Mouse (Mus musculus): ENCODE results near the gene Muc16.

Muc16 gene

DNA sequence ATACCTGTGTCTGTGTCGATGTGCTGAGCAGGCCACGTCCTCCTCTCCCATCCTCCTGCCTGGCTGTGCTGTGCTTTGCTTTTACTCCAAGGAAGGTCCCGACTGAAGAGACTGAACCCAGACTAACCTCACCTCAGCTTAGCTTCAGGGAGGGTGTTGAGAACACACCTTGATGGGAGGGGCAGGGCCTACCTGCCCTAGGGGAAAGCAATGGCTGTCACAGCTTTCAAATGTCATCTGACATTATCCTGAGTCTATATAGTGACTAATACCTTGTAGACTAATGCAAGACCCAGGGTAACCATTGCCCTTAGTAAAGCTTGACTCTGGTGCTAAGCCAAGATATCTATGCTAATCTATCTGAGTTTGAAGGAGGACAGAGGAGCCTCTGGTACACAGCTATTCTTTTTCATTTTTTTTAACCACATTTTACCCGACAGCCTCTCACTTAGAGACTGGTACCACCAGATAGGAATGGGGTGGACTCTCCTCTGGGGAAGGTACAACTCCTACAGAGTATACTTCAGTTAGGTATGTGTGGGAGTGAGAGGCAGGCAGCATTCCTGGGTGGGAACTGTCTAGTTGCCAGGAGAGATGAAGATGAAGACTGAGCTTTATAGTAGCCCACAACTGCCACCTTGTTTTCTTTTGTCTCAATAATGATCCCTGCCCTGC, at the start of gene Muc16:
TSS of gene Muc16 (minus strand) at position 51 of the 675 bp plus-strand sequence.
- DNase-seq: no peak

GRCm38 (mm10) chr9:18722712-18723099, 48.4 kb upstream of the Muc16 start:
- no peak for DNase-seq

- no peak for DNase-seq
Measured at GRCm38 (mm10) chr9:18721931-18722711, 47.8 kb upstream of the Muc16 start.

DNA sequence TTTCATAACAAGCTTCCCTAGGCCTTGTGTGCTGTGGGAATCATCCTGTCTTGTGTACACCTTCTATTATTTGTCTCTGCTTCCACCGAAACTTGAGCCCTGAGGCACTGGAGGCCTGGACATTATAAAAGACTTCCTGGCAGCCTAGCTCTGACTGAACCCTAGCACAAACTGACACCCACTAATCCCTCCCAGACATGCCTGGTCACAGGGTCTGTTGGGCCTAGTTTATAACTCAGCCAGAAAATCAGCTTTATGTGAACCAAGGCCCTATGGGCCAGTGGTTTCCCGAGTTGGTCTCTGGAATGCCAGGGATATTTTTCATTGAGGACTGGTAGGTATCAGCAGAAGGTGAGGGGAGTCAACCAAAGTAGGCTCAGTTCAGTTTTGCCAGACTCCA, 46.7 kb upstream of the Muc16 start:
- no peak for DNase-seq

DNA sequence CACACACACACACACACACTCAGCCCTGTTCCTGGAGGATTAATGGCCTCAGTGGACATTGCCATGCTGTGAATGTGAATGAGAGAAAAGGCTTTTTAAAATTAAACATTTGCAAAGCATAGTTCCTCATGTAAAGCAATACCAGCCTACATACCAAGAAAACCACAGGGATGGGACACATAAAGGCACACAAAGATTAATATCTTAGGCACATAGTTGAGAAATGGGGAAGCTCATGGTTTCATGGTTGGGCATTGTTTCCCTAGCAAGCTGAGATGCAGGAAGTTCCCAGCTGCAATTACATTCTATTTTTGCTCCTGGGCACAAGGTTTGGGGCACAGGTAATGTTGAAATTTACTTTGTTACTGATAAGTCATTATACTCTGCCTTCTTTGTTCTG, 31.3 kb upstream of the Muc16 start:
- no peak for DNase-seq

GRCm38 (mm10) chr9:18598366-18598765, 76.0 kb downstream of the Muc16 start:
- no peak for DNase-seq

DNA sequence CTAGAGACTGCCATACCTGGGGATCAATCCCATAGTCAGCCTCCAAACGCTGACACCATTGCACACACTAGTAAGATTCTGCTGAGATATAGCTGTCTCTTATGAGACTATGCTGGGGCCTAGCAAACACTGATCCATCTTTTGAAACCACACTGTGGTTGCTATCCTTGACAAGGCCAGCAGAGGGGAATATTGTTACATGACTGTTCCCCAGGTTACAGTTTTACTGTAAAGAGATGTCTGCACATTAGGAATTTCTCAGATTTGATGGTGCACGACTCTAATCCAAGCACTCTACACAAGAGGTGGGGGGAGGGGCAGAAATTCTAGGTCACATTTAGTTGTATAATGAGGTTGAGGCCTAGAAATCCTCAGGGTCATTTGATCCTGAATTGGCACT, 166.2 kb downstream of the Muc16 start:
- peak in 1 of 2 experiments; percentile 6 for DNase-seq

GRCm38 (mm10) chr9:18478168-18478567, 196.2 kb downstream of the Muc16 start, which contains the start of the genes Zfp558 and Mbd3l1:
TSS of gene Zfp558 (minus strand) at chr9:18478268.
TSS of gene Mbd3l1 (plus strand) at chr9:18478359.
- DNase-seq: no peak

GRCm38 (mm10) chr9:18473324-18474128, 200.8 kb downstream of the Muc16 start:
- peak; percentile 73 to 75 for DNase-seq

DNA sequence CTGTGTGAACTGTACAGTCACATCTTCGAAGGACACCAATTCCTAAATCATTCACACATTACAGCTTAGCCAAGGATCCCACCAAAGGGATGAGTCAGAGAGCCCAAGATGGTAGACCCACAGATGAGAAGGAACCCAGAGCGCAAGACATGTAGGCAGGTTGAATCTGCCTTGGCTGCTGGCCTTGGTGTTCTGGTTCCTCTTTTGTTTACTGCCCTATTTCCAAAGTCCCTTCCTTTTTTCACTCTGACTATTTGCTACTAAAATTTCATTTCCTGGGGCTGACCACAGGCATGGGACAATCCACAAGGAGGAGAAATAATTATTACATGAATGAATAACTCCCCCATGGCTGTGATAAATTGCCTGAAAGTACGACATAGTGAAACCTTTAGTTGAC, 206.3 kb downstream of the Muc16 start:
- no peak for DNase-seq

- DNase-seq: no peak
Measured at GRCm38 (mm10) chr9:18467350-18467749, 207.0 kb downstream of the Muc16 start.

GRCm38 (mm10) chr9:18456520-18456919, 217.8 kb downstream of the Muc16 start:
- DNase-seq: no peak

Data from cerebellum, postnatal 14 days (tissue).